Mouse (Mus musculus): ENCODE measurements at regions not wholly inside any gene's neighbourhood (a gene's known extent, or its start where the extent isn't known, plus 50 kb on each side); places are given as distances from the start of the nearest gene placed in this dataset.

DNA sequence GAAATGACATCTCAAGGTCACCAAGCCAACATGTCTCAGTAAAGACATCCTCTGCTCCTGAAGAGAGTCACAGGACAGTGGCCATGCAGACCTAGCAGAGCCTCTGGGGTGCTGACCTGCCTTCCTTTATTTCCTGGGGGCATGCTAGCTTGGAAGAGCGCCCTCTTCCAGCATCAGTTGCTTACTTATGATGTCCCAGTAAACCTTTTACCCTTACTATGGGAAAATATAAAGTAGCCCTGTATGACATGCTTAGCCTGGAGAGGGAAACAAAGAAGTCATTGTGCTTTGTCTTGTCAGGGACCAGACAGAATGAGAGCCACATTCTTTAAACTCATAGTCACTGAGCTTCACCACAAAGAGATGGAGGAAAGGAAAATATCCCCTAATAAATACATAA lies 82.9 kb downstream of the Postn start:
- no peak for DNase-seq (ENCODE audit: low read depth)

DNA sequence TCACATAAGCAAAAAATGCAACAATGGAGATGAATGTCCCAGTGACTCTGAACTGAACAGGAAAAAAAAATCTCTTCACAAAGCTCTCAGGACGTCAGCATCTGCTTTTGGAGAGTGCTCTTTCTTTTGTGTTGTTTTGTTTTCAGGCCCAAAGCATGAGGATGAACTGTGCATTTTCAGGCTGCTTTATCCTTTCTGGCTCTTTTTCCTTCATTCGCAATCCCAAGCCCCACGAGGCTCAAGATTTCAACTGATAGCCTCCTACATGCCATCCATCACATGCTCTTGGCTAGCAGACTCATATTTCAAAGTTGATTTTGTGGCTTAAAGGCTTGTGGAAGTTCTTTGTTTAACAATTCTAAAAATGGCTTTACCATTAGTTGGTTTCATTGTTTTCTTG lies 86.0 kb downstream of the Postn start:
- DNase-seq (ENCODE audit: low read depth): no peak

DNA sequence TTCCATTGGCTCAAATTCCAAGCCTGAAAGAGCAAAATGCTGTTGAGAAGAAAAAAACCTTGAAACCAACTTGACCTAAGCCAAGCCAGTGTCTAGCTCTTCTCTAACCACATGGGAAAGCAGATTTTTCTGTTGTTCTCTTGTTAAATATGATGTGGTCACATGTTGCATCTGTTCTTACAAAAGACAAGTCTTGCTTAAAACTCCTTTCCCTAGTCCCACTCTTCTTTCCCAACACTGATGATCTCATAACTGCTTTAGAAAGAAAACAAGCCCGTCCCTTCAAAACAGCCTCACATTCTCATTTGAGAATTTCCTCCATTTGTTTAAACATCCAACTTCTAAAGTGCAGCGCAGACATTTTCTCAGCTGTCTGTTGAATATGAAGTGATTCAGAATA lies 96.5 kb downstream of the Postn start:
- DNase-seq (ENCODE audit: low read depth): no peak

DNA sequence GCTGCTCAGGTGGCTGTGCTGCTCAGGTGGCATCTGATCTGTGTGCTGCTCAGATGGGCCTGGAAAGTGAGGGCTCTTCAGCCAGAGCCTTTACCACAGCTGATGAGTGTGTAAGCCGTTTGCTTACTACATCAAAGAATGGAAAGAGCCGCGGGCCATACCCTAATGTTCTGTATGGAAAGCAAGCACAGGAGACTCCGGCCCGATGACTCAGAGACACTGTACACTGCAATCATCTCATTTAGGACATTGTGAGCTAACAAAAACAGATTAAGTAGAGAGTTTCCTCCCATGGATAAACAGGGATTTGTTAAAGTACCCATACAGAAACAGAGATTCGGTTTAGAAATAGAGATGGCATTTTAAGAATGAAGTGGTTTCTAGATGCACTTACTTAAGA lies 100.5 kb downstream of the Postn start:
- no peak for DNase-seq (ENCODE audit: low read depth)

DNA sequence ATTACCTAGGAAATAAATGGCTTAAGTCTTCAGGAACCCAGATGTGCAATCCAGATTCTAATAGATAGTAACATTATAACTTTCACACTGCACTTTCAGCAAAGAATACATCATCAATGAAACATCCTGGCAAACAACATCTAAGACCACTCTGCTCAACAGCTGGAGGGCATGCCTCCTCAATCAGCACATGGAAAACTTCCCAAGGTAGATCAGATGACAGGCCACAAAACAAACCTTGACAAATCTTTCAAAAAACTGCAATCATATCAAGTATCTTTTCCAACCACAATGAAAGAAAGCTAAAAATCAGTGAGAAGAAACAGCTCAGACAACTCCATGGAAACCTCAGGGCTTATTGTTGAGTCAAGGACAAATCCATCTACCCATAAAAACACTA lies 105.2 kb downstream of the Postn start:
- no peak for DNase-seq (ENCODE audit: low read depth)

DNA sequence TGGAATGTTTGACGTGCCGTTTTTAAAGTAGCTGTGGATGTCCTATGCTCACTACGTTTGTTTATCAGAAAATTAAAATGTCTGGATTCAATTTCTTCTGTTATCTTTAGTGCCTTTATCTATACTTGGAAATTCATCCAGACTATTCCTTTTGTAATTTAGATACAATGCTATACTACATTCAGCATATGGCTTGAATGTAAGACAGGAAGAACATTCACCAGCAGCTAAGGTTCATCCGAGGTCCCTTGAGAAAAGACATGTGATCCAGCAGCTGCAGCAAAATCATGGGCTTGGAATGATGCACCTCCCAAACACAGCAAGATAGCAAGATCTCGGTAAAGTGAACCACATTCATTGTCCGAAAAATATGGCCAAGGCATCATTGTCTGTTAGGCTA lies 113.3 kb downstream of the Postn start:
- DNase-seq (ENCODE audit: low read depth): no peak

DNA sequence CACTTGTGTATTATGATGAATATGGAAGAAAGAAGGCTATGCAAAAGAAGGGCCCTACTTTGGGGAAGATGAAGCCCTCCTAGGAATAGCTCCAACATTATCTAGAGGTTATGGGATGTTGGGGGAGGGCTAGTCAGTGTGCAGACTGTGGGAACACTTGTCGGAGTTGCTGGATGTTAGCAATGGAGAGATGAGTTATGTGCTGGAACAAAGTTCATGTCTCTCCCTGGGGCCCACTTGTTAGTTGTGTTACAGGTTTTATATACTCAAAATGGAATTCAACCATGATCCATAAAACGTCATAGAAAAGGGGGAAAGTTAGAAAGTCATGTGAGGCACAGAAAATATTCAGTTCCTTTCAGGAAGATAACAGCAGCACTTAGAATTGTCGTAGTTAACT lies 115.0 kb downstream of the Postn start:
- DNase-seq (ENCODE audit: low read depth): no peak

DNA sequence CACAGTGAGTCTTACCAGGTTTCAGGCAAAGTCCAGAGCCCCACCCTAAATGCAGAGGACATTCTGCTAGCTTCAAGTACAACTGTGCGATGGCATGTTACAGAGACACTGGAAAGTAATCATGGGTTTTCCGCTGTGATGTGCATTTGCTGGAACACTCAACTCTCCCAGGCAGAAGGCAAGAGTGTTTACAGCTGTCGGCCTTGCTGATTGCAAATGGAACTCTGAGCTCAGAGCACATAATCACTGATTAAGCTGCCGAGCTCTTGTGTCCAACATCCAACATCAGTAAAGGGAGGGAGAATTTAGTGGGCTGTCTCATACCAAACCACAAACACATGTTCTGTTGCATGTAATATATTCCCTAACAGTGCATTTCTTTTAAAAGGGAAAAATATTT lies 117.1 kb downstream of the Postn start:
- no peak for DNase-seq (ENCODE audit: low read depth)

DNA sequence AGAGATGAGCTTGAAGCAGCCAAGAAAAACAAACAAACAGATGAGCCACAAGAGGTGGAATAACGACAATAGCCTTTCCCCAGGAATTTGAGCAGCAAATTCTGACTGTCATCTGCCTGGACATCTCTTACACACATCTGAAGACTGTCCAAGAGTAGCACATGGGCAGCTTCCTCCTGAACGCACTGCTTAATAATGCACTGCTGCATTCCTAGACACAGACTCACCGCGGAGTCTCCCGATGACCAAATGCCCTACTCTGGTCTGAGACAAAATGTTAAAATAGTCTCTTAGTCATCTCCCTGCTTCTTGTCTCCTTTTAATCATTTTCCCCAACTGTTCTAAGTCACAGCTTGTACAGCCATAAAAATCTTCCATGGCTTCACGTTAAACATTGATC lies 119.3 kb downstream of the Postn start:
- no peak for DNase-seq (ENCODE audit: low read depth)

DNA sequence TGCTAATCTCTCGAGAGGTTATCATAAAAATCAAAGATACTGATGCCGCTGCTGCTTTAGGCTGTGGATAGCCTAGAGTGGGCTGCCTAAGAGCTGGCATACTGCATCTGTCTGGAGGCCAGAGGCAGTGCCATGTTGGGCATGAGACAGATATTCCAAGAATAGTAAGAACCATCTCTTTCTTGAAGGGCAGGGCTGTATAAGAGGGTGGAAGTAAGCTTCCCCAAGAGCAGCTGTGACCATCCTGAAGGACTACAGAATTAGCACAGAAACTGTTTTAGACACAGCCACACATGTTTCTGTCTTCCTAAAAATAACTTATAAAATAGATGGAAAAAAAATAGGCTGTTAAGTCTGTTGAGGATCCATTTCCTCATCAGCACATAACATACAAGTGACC lies 126.4 kb downstream of the Postn start:
- no peak for DNase-seq (ENCODE audit: low read depth)

DNA sequence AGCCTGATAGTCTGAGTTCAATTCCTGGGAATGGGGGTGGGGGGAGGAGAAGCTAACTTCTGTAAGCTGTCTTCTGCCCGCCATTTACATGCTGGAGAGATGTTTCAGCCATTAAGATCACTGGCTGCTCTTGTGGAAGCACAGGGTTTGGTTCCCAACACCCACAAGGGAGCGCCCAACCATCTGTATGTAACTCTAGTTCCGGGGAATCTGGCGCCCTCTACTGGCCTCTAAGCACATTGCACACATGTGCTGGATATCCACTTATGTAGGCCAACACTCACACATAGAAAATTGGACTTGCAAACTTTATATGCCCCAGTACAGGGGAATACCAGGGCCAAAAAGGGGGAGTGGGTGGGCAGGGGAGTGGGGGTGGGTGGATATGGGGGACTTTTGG lies 126.9 kb downstream of the Postn start:
- DNase-seq (ENCODE audit: low read depth): no peak

DNA sequence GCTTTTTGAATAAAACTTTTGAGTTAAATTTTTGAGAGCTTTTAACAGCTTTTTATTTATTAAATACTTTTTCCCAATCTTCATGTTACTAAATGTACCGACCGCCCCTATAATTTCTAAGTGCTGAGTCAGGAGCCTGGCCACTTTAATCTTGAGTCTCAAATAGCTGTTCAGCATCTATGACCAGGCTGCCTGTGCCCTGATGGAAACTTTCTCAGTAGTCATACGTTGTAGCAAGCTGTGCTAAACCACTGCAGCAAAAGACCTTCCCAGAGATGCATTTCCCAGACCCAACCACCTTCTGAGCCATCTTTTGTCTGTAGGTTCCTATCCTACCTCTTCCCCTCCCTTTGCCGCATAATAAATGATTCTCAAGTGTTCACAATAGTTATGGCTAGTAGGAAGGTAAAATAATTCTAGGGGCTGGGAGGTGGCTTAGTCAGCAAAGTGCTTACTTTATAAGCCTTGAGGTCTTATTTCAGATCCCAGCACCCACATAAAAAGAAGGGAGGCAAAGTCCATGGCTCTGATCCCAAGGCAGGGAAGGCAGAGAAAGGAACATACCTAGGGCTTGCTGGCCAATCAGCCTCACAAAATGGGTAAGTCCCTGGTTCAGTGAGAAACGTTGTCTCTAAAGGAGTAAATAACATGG lies 129.5 kb downstream of the Postn start:
- no peak for DNase-seq (ENCODE audit: low read depth)

DNA sequence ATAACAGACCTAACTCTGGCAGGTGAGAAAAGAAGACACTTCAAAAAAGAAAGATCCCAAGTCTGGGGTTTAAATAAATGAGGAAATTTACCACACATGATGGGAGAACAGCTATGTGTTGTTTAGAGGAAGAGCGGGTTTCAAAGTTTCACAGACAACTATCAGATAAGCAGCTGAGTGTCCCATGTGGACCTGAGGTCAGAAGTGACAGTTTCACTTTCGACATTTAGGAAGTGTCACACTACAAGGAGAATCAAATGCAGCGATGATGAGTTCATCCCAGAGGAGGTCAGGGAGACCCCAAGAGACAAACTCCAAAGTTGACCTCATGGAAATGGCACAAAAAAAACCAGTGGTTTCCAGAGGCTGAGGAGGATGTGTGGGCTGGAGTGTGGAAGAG lies 132.7 kb downstream of the Postn start:
- no peak for DNase-seq (ENCODE audit: low read depth)

DNA sequence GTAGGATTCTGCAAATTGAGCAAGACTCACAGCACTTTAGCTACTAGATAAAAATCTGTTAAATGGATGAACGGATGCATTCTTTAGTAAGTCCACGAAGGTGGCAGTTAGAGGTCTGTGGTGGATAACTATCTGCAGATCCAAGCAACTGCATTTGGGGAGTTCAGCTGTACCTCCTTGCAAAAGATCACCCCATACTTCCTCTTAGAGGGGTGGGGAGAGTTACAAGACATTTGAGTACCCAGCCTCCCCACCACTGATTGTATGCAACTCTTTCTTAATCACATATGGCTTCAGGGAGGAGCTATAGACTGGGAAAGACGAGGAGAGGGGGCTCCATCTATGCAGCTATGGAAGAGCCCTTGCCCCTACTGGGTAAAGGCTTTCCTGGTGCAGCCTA lies 144.1 kb downstream of the Postn start:
- DNase-seq (ENCODE audit: low read depth): no peak

DNA sequence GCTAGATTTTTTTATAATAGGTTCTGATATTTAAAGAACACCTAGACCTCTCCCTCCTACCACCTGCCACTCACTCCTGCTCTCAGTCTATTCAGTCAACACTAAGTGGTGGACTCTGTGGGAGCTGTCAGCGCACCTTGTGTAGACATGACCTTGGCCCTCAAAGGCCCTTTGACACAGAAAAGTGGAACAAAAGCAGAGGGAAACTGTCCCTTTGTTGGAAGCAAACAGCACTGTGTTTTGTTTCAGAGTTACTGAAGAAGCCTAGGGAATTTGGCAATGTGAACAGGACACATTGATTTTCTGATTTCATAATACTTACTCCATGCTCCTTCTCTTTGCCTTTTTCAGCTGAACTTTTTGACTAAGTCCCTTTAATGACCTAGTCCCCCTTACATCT lies 146.7 kb downstream of the Postn start:
- no peak for DNase-seq (ENCODE audit: low read depth)

DNA sequence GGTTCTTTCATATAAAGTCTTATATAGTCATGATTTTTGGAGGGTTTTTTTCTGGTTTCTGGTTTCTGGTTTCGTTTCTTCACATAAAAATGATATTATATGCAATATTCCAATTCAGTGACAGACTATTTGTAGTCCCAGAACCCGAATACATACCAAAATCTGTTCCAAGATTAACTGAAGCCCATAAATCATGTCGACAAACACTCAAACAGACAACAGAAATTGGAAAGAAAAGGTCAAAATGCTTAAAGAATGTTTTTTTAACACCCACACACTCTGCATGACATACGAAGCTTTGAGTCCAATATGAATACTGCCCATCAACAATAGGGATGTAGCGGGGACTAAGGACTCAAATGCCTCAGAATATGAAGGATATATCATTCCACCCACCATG lies 148.0 kb downstream of the Postn start:
- no peak for DNase-seq (ENCODE audit: low read depth)

DNA sequence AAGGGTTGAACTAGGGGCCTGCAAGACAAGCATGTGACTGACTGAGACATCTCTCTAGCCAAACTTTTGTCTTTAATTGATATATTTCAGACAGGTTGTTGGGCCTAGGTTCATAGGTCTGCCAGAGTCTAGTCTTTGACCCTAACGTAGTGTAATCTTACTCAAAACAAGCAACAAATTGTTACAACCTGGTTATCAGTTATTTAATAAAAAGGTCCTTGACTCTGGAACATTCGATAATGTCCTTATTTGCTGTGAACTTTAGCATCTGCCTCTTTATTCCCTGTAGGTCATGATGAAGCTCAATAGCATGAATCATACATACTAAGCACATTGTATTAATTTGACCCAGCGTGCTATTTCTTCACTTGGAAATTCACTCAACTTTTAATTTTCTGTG lies 156.3 kb downstream of the Postn start:
- no peak for DNase-seq (ENCODE audit: low read depth)

DNA sequence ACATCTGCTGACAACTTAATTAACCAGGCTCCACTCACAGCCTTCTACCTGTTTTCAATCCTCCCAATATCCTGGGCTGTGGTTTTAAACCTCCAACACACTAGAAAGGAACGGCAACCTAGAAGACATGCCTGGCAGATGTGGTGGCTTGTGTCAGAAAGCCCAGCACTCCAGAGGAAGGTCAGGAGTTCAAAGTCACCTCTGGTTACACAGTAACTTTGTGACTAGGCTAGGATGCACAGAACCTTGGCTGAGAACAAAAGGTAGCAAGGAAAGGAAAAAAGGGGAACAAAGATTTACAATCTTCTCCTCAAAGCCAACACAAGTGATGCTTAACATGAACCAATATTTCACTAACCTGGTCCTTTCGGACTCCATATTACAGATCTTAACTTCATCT lies 161.8 kb downstream of the Postn start:
- no peak for DNase-seq (ENCODE audit: low read depth)

DNA sequence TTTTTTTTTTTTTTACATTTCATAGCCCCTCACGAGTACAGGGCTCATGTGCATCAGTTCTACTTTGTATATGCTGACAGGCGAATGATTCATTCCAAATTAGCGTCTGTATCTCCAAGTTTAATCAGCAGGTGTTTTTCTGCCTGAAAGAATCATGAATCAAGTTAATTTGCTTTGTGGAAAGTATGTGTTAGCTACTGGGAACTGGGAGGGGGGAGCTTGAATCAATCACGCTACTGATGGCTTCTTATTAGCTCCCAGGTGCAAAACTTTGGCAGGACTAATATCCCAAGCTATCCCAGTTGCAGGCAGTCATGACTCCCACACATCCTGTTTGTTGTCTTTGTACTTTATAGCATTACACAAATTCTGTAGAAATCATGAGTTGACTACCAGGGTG lies 165.7 kb downstream of the Postn start:
- no peak for DNase-seq (ENCODE audit: low read depth)

DNA sequence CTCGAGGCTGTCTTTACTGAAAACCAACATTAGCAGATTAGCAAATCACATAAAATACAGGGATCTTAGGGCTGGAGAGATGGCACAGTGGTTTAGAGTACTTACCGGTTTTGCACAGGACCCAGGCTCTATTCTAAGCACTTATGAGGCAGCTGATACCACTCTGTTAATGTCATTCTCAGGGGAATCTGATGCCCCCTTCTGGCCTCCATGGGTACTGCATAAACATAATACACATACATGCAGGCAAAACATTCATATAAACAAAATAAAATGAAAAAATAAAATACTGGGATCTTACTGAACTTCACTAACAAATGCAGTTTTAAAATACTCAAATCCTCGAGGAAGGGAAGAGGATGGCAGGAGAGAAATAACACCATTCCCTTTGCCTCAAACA lies 164.3 kb upstream of the Supt20 start:
- no peak for DNase-seq (ENCODE audit: low read depth)

DNA sequence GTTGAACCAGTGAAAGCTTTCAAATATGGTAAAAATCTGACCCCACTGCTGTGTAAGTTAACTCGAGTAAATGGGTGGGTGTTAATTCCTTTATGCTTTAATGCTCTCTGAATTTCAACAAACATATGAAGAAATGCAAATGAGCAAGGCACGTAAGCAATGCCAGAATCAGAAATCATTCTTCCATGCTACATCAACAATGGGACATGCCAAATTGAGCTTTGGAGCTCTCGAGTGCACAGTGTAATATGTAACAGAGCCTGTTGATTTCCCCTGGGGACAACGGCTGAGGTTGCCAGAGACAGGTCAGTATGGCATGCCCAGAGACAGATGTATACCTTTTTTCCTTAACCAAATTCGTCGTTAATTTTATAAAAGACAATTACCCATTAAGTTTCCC lies 162.4 kb upstream of the Supt20 start:
- DNase-seq (ENCODE audit: low read depth): no peak

DNA sequence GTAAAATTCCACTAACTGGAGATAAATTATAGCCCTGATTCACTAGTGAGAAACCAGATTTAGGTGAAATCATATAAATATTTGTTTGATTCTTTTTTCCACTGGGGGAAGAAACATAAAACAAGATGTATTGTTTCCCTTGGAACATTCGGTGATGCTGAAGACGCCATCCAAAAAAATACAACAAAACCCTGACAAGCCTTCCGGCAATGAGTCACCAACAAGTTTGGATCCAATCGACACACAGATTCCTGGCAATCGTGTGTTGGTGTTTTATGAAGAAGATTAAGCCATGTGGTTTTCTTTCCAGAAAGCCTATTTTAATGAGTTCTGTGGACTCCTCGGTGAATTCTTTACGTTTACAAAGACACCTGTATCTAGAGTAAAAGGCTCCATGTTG lies 157.2 kb upstream of the Supt20 start:
- no peak for DNase-seq (ENCODE audit: low read depth)

DNA sequence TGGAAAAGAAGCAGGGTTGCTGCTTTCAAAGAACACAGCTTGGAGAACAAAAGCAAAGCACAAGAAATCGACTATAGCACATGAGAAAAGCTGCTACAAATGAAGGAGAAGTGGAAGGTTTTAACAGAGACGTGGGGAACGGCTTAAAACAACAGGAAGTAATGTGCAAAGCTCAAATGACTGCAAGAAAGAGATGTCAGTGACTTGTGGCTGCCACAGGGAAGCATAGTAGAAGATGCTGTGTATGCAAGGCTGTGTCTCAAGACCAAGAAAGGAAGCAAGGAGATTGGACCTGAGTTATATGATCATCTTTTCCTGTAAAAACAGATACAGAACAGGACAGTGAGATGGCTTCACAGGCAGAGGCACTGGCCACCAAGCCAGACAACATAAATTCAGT lies 154.6 kb upstream of the Supt20 start:
- no peak for DNase-seq (ENCODE audit: low read depth)

DNA sequence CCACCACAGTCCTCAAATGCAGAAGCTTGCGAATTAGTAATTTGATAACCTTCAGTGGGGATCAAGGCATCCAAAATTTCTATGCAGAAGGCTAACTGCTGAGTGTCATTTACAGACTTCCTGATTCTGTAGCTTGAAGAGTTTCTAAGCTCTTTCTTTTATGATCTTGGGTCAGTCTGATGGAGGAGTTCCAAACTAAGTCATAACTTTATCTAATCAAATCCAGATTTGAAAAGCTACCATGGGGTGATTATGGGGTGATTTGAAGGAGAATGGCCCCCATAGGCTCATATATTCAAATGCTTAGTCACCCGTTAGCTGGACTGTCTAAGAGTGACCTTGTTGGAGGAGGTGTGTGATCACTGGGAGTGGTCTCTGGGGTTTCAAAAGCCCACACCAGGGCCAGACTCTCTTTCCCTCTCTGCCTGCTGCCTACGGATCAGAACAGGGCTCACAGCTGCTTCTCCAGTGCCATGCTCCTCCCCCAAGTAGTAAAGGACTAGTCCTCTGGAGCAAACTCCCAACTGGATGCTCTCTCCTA lies 152.0 kb upstream of the Supt20 start:
- DNase-seq (ENCODE audit: low read depth): no peak

DNA sequence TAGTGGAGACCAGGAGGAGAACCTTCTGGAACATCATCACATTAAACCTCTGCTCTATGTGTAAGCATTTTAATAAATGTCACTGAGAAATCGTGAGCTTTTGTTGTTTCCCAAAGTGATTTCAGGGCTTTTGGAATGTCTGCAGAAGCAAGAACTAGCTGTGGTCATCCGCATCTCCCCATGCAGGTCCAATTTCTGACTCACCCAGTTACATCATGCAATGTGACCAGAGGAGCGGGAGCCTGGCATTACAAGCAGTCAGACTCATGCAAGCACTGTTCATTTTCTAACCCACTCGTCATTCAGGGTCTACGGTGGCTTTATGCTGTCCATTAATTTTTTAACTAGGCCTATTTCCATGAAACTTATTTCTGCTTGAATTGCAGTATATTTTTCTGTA lies 151.2 kb upstream of the Supt20 start:
- DNase-seq (ENCODE audit: low read depth): no peak

Data from c-Kit-positive CD71-positive TER-119-negative erythroid progenitor cells, embryonic 14.5 days (primary cell).